Mouse (Mus musculus) intestine, embryonic 14.5 days (tissue): ENCODE data around the gene Arl3. TPM values are rescaled to one million over a fixed set of nuclear protein-coding genes. Genes with fewer than 3 reads are reported as not detected.

Experiments used
- ATAC-seq: fragments of 200-750 bp; cut with Nextera tagmentation; replicated peaks from 2 replicates; pipeline ENCODE4 v1.8.0; 2017; ENCODE audit warnings: low read depth, moderate number of reproducible peaks, moderate TSS enrichment, moderate library complexity; ENCODE audit not compliant: low FRiP score, low TSS enrichment
- DNase-seq: peaks from one replicate; pipeline ENCODE4 v3.0.0-alpha.2; 2018; ENCODE audit warnings: low spot score
- H3K27ac ChIP-seq: fragments of 300-500 bp; sonication (generic); 2 replicates; pipeline ENCODE4 v1.5.1; 2014; ENCODE audit warnings: low read depth, mild to moderate bottlenecking, control low read depth
- H3K27me3 ChIP-seq: fragments of 300-500 bp; sonication (generic); replicated peaks from 2 replicates; pipeline ENCODE4 v1.6.1; 2014; ENCODE audit warnings: low read length, control low read depth; ENCODE audit not compliant: control insufficient read depth, insufficient read depth
- H3K36me3 ChIP-seq: fragments of 300-500 bp; sonication (generic); 2 replicates; pipeline ENCODE4 v1.6.1; 2014; ENCODE audit warnings: low read length, control low read depth; ENCODE audit not compliant: control insufficient read depth, insufficient read depth
- H3K4me1 ChIP-seq: fragments of 300-500 bp; sonication (generic); replicated peaks from 2 replicates; pipeline ENCODE4 v1.6.1; 2014; ENCODE audit warnings: low read length, control low read depth, mixed read lengths; ENCODE audit not compliant: control insufficient read depth, insufficient read depth
- H3K4me2 ChIP-seq: fragments of 300-500 bp; sonication (generic); 2 replicates; pipeline ENCODE4 v1.6.1; 2014; ENCODE audit warnings: low read length
- H3K4me3 ChIP-seq: fragments of 300-500 bp; sonication (generic); 2 replicates; pipeline ENCODE4 v1.5.1; 2014; ENCODE audit warnings: low read depth, low read length, control low read depth, mixed read lengths
- H3K9ac ChIP-seq: fragments of 300-500 bp; sonication (generic); 2 replicates; pipeline ENCODE4 v1.6.1; 2014; ENCODE audit warnings: mild to moderate bottlenecking, low read length
- H3K9me3 ChIP-seq: fragments of 300-500 bp; sonication (generic); 2 replicates; pipeline ENCODE4 v1.6.1; 2016; ENCODE audit warnings: low read length, control low read depth; ENCODE audit not compliant: control insufficient read depth
- WGBS: fragments of 180-500 bp; shearing (Covaris S2); extraction: QIAGEN DNeasy Blood & Tissue Kit; methylation state at CpG from one replicate; pipeline ENCODE4 v1.1.7; 2014; 5-methylcytosine and 5-hydroxymethylcytosine counted together
- polyA plus RNA-seq: library from polyadenylated mRNA; unstranded; fragments of >200 nt; fragmentation: Nextera tagmentation; extraction: Ambion mirVana; gene quantifications from 2 replicates; pipeline ENCODE4 v1.2.1, GENCODE M21; 2014

The Arl3 gene
- polyA plus RNA-seq, 1 experiment from 2014 or later, result 64.3 TPM

- Histone ChIP-seq H3K9me3 (no peaks in the 10 kb centered on the region), H3K4me1 (0 out of 2 replicates have a peak, but pooled peaks cover 3% of the 10 kb centered on the region), H3K27ac (no peak overlapping the region), H3K4me3 (no peak overlapping the region), H3K27me3 (no peaks in the 10 kb centered on the region), H3K36me3 (peaks cover 24% of the 10 kb centered on the region), H3K4me2 (no peak overlapping the region), H3K9ac (no peak overlapping the region)
- WGBS, result 77% methylated on average over 8 of the region's 8 CpGs
- no peak for ATAC-seq
- DNase-seq, result no peak
These were observed 15.0 kb downstream of the Arl3 start for GRCm38 (mm10) chr19:46558009-46558408.

DNA sequence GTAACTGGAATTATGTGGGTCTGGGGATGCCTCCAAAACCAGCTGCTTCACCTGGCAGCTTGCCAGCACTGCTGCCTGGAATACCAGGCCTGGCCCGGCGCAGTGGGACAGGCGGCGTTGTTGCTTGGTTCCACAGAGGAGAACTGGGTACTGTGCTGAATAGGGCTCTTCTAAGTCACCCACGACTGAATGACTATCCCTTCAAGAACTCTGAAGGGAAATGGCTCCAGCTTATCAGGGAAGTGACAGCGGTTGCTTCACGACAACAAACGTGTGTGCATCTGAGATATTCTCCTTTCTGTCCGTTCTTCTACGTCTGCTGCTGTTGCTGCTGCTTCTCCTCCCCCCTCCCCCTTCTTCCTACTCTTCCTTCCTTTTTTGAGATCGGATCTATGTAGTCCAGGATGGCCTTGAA lies 19.4 kb downstream of the Arl3 start:
- ATAC-seq (no peak), DNase-seq (no peak)
- Histone ChIP-seq H3K4me3 (no peak overlapping the region), H3K4me1 (no peaks in the 10 kb centered on the region), H3K9me3 (no peaks in the 10 kb centered on the region), H3K27me3 (no peaks in the 10 kb centered on the region), H3K9ac (no peak overlapping the region), H3K27ac (no peak overlapping the region), H3K4me2 (no peak overlapping the region), H3K36me3 (peaks cover 51% of the 10 kb centered on the region)
- 47% methylated on average over 11 of the region's 11 CpGs for WGBS

DNA sequence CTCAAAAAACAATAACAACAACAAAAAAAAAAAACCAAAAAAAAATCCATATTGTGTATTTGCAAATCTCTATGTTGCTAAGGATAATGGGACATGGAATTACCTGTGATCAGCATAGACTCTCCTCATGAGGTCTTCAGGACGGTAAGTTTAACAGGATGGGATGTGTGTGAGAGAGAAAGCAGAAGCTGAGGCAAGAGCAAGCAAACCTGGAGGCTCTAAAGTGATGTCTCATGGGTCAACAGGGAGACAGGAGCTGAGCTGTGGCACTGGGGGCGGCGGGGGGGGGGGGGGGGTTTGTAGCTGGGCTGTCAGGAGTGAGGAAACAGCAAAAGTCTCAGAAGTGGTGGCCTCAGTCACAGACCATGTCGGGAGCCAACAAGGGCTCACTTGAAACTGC lies 20.5 kb downstream of the Arl3 start:
- H3K27me3 ChIP-seq, result no peaks in the 10 kb centered on the region
- ATAC-seq (no peak), DNase-seq (no peak)
- H3K9me3 ChIP-seq, result no peaks in the 10 kb centered on the region
- no peaks in the 10 kb centered on the region for H3K4me1 ChIP-seq
- no peak overlapping the region for H3K4me2 ChIP-seq
- WGBS, result 89% methylated on average over 4 of the region's 4 CpGs
- no peak overlapping the region for H3K9ac ChIP-seq
- peaks cover 50% of the 10 kb centered on the region for H3K36me3 ChIP-seq
- no peak overlapping the region for H3K4me3 ChIP-seq
- no peak overlapping the region for H3K27ac ChIP-seq

- Histone ChIP-seq H3K9me3 (no peaks in the 10 kb centered on the region), H3K27ac (no peak overlapping the region), H3K9ac (no peak overlapping the region), H3K4me3 (no peak overlapping the region), H3K36me3 (peaks cover 36% of the 10 kb centered on the region), H3K27me3 (no peaks in the 10 kb centered on the region), H3K4me1 (no peaks in the 10 kb centered on the region), H3K4me2 (no peak overlapping the region)
- WGBS, result 87% methylated on average over 4 of the region's 4 CpGs
- ATAC-seq (no peak), DNase-seq (no peak)
These were observed 22.6 kb downstream of the Arl3 start for GRCm38 (mm10) chr19:46550385-46550784.

DNA sequence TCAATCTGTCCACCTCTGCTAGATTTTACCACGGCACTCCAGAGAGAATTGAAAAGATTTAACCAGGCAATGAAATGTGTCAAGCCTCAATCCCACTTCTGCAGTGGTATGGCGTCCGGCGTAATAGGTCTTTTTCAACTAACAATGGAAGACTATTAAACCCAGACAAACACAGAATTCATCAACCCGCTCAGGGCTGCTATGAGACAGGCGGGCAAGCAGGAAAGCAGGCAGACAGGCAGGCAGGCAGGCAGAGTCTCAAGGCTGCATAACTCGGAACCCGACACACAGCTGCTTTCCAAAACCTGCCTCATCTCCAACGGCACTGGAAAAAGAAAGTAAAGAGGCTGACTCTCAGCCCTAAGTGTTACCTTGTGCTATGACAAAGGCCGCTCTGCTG lies 24.9 kb downstream of the Arl3 start:
- H3K9ac ChIP-seq, result no peak overlapping the region
- no peaks in the 10 kb centered on the region for H3K27me3 ChIP-seq
- no peak overlapping the region for H3K27ac ChIP-seq
- DNase-seq, result no peak
- H3K4me2 ChIP-seq, result no peak overlapping the region
- peaks cover 34% of the 10 kb centered on the region for H3K36me3 ChIP-seq
- no peak overlapping the region for H3K4me3 ChIP-seq
- no peak for ATAC-seq
- H3K9me3 ChIP-seq, result no peaks in the 10 kb centered on the region
- no peaks in the 10 kb centered on the region for H3K4me1 ChIP-seq
- WGBS, result 77% methylated on average over 10 of the region's 10 CpGs

DNA sequence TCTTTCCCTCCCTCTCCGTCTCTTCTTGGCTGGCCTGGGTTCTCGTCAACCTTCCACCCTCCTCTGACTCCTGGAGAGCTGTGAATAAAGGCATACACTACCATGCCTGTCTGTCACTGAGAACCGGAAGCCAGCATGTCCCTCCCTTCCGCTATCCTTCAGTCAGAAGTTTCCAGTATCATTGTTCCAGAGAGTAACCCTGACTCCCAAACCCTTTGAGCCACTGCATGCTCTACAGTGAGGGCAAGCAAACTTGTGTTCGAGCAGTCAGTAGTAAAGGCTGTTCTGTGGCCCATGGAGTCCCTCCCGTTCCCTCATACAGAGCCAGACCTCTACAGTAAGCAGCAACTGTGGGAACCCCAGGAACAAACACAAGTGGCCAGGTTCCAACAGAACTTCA lies 25.4 kb downstream of the Arl3 start:
- Histone ChIP-seq H3K9ac (no peak overlapping the region), H3K9me3 (no peaks in the 10 kb centered on the region), H3K36me3 (peaks cover 40% of the 10 kb centered on the region), H3K27ac (no peak overlapping the region), H3K27me3 (no peaks in the 10 kb centered on the region), H3K4me1 (no peaks in the 10 kb centered on the region), H3K4me3 (no peak overlapping the region), H3K4me2 (no peak overlapping the region)
- DNase-seq, result no peak
- no peak for ATAC-seq
- WGBS, result 85% methylated on average over 6 of the region's 6 CpGs

GRCm38 (mm10) chr19:46542750-46543149 lies 30.2 kb downstream of the Arl3 start:
- DNase-seq (no peak), ATAC-seq (no peak)
- 72% methylated on average over 8 of the region's 8 CpGs for WGBS
- Histone ChIP-seq H3K4me1 (no peaks in the 10 kb centered on the region), H3K9me3 (no peaks in the 10 kb centered on the region), H3K36me3 (peaks cover 25% of the 10 kb centered on the region), H3K4me2 (no peak overlapping the region), H3K27ac (no peak overlapping the region), H3K9ac (no peak overlapping the region), H3K4me3 (no peak overlapping the region), H3K27me3 (no peaks in the 10 kb centered on the region)

DNA sequence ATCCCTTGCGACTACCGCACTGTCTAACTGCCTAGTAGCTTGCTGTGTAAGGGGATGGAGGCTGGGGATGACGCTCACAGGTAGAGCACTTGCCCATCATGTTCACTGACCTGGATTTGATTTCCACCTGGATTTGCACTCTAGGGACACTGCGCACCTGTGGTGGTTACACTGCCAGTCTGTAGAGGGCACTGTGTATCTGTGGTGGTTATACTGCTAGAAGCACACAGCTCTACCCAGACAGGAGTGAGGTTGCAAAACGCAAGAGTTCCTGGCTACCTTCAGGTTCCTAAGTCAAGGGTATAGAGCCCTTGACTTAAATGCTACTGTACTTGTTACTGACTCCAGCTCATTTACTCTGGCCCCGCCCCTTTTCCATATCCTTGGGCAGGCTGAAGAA lies 34.8 kb downstream of the Arl3 start:
- Histone ChIP-seq H3K4me1 (peaks cover 7% of the 10 kb centered on the region), H3K4me2 (no peak overlapping the region), H3K27ac (no peak overlapping the region), H3K9me3 (no peaks in the 10 kb centered on the region), H3K36me3 (peaks cover 25% of the 10 kb centered on the region), H3K27me3 (no peaks in the 10 kb centered on the region), H3K9ac (no peak overlapping the region), H3K4me3 (no peak overlapping the region)
- ATAC-seq (no peak), DNase-seq (no peak)
- 86% methylated on average over 6 of the region's 6 CpGs for WGBS

GRCm38 (mm10) chr19:46537357-46537756 lies 35.6 kb downstream of the Arl3 start:
- Histone ChIP-seq H3K36me3 (peaks cover 18% of the 10 kb centered on the region), H3K4me3 (no peak overlapping the region), H3K4me1 (peaks cover 12% of the 10 kb centered on the region), H3K9me3 (no peaks in the 10 kb centered on the region), H3K27me3 (no peaks in the 10 kb centered on the region), H3K4me2 (no peak overlapping the region), H3K9ac (no peak overlapping the region), H3K27ac (no peak overlapping the region)
- ATAC-seq, result no peak
- no peak for DNase-seq
- WGBS, result 91% methylated on average over 9 of the region's 9 CpGs
